Mouse (Mus musculus): Measurements from ENCODE around the gene Elovl6. TPM values are rescaled to one million over a fixed set of nuclear protein-coding genes. Genes with fewer than 3 reads are reported as not detected.

Elovl6 gene
- polyA plus RNA-seq, 1 experiment from 2014 or later = 28.3 TPM

DNA sequence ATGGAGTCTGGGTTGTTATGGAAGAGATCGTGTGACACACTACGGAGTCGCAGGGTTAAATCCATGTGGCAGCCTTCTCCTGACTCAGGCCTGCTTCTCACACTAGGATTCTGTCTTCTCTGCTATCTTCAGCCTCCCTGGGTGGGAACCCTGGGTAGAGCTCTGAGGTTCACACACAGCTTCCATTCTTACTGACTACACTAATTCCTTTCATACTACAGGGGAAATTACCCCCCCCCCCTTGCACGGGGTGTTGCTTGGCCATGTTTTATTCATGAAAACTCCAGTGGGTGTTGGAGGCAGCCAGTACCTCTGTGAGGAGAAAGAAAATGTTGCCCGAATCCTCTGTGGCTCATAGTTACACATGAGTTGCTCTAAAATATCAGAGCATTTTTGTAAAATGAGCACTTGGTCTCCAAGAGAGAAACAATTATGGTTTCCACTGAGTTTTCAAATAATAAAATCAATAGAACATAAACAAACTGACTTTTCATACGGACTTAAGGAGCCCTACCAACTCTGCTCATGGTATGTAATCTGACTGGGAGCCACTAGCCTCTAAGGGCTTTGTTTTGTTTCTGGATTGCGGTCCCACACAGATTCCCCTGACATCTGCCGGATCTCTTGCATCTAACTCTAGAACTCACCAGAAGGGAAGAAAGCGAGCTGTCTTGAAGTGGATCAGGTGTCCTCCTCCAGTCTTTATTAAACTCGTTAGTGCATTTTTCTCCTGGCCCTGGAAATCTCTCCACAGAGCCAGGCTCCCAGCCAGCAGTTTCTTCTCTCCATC is 108.3 kb downstream of the Elovl6 start:
- H3K36me3 ChIP-seq (ENCODE audit: control insufficient read depth, insufficient read depth, low read length) = no peaks in the 10 kb centered on the region
- H3K9ac ChIP-seq (ENCODE audit: low read depth, low read length) = no peak overlapping the region
- WGBS = 79% methylated on average over 10 of the region's 10 CpGs
- DNase-seq (ENCODE audit: low spot score) (no peak), ATAC-seq (replicated peaks; ENCODE audit: low FRiP score) (no peak)
- H3K9me3 ChIP-seq (ENCODE audit: control insufficient read depth, low read length) = no peaks in the 10 kb centered on the region
- H3K4me1 ChIP-seq (replicated peaks; ENCODE audit: control insufficient read depth, insufficient read depth, low read length) = no peaks in the 10 kb centered on the region
- H3K4me3 ChIP-seq (ENCODE audit: low read depth, low read length) = no peak overlapping the region
- no peak overlapping the region for H3K27ac ChIP-seq (ENCODE audit: low read depth, low read length)
- no peaks in the 10 kb centered on the region for H3K27me3 ChIP-seq (replicated peaks; ENCODE audit: control insufficient read depth, insufficient read depth, low read length)
- H3K4me2 ChIP-seq = no peak overlapping the region

- DNase-seq (ENCODE audit: low spot score) (no peak), ATAC-seq (replicated peaks; ENCODE audit: low FRiP score) (no peak)
- H3K9ac ChIP-seq (ENCODE audit: low read depth, low read length) = no peak overlapping the region
- H3K4me1 ChIP-seq (replicated peaks; ENCODE audit: control insufficient read depth, insufficient read depth, low read length) = no peaks in the 10 kb centered on the region
- no peaks in the 10 kb centered on the region for H3K36me3 ChIP-seq (ENCODE audit: control insufficient read depth, insufficient read depth, low read length)
- H3K27me3 ChIP-seq (replicated peaks; ENCODE audit: control insufficient read depth, insufficient read depth, low read length) = no peaks in the 10 kb centered on the region
- no peak overlapping the region for H3K4me3 ChIP-seq (ENCODE audit: low read depth, low read length)
- H3K9me3 ChIP-seq (ENCODE audit: control insufficient read depth, low read length) = no peaks in the 10 kb centered on the region
- 87% methylated on average over 7 of the region's 7 CpGs for WGBS
- no peak overlapping the region for H3K27ac ChIP-seq (ENCODE audit: low read depth, low read length)
- no peak overlapping the region for H3K4me2 ChIP-seq
Measured at GRCm38 (mm10) chr3:129641621-129642020, 109.5 kb downstream of the Elovl6 start.

GRCm38 (mm10) chr3:129645409-129645808 is 113.3 kb downstream of the Elovl6 start:
- Histone ChIP-seq H3K9ac (ENCODE audit: low read depth, low read length) (no peak overlapping the region), H3K9me3 (ENCODE audit: control insufficient read depth, low read length) (no peaks in the 10 kb centered on the region), H3K4me2 (no peak overlapping the region), H3K36me3 (ENCODE audit: control insufficient read depth, insufficient read depth, low read length) (no peaks in the 10 kb centered on the region), H3K27ac (ENCODE audit: low read depth, low read length) (no peak overlapping the region), H3K4me3 (ENCODE audit: low read depth, low read length) (no peak overlapping the region), H3K27me3 (replicated peaks; ENCODE audit: control insufficient read depth, insufficient read depth, low read length) (no peaks in the 10 kb centered on the region), H3K4me1 (replicated peaks; ENCODE audit: control insufficient read depth, insufficient read depth, low read length) (no peaks in the 10 kb centered on the region)
- WGBS = 63% methylated on average over 3 of the region's 3 CpGs
- ATAC-seq (replicated peaks; ENCODE audit: low FRiP score) = no peak
- DNase-seq (ENCODE audit: low spot score) = no peak

DNA sequence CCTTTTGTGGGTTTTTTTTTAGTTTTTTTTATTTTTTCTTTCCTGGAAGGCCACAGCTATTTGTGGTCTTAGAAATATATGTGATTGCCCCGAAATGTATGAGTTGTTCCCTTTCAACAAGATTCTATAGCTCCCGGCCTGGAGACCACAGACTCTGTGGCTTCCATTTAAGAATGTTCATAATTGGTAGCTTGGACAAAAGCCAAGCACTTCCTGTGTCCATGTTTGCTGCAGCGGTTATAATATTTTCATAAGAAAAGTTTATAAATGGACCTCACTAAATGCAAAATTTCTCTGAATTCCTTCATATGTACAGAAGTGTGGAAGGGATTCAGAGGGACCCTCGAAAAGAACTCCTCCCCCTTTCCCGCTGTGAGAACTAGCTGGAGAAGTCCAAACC is 114.6 kb downstream of the Elovl6 start:
- Histone ChIP-seq H3K4me1 (replicated peaks; ENCODE audit: control insufficient read depth, insufficient read depth, low read length) (no peaks in the 10 kb centered on the region), H3K27ac (ENCODE audit: low read depth, low read length) (no peak overlapping the region), H3K36me3 (ENCODE audit: control insufficient read depth, insufficient read depth, low read length) (no peaks in the 10 kb centered on the region), H3K9me3 (ENCODE audit: control insufficient read depth, low read length) (no peaks in the 10 kb centered on the region), H3K27me3 (replicated peaks; ENCODE audit: control insufficient read depth, insufficient read depth, low read length) (no peaks in the 10 kb centered on the region), H3K4me2 (no peak overlapping the region), H3K4me3 (ENCODE audit: low read depth, low read length) (no peak overlapping the region), H3K9ac (ENCODE audit: low read depth, low read length) (no peak overlapping the region)
- DNase-seq (ENCODE audit: low spot score) = no peak
- no peak for ATAC-seq (replicated peaks; ENCODE audit: low FRiP score)
- WGBS = 85% methylated on average over 5 of the region's 5 CpGs

DNA sequence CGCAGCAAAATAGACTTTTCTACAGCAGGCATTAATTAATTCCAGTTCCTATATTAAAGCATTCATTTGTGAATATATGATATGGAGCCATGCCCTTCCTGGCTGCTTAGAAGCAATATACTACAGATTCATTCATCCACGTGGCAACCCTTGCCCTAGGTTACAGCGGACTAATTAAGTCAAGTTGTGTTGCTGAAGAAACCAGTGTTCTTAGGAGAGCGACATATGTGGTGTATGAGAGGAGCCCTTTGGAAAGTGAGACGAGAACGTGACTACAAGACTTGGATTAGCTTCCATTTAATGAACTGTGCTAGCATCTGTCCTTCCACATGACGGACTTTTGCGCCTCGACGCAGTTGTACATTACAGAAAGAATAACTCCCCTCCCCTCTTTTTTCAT is 115.2 kb downstream of the Elovl6 start:
- no peak for DNase-seq (ENCODE audit: low spot score)
- ATAC-seq (replicated peaks; ENCODE audit: low FRiP score) = no peak
- Histone ChIP-seq H3K9ac (ENCODE audit: low read depth, low read length) (no peak overlapping the region), H3K36me3 (ENCODE audit: control insufficient read depth, insufficient read depth, low read length) (no peaks in the 10 kb centered on the region), H3K4me1 (replicated peaks; ENCODE audit: control insufficient read depth, insufficient read depth, low read length) (no peaks in the 10 kb centered on the region), H3K27me3 (replicated peaks; ENCODE audit: control insufficient read depth, insufficient read depth, low read length) (no peaks in the 10 kb centered on the region), H3K4me3 (ENCODE audit: low read depth, low read length) (no peak overlapping the region), H3K4me2 (no peak overlapping the region), H3K27ac (ENCODE audit: low read depth, low read length) (no peak overlapping the region), H3K9me3 (ENCODE audit: control insufficient read depth, low read length) (no peaks in the 10 kb centered on the region)
- WGBS = 92% methylated on average over 10 of the region's 10 CpGs

DNA sequence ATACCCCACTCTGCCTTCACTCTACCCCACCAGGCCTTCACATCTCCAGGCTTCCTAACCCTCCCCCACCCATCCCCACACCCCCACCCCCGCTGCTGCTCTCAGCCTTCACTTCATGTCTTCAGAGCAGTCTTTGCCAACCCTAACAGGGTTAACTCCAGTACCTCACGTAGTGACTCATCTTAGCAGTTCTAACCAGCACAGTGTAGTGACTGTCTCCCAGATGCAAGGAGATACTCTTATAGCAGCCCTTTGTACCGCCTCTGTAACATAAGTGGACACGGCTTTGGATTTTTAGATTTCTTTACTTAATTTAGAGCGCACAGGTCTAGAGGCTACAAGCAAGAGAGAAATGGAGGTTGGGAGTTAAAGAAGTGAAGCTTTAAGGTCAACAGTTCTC is 116.4 kb downstream of the Elovl6 start:
- Histone ChIP-seq H3K4me2 (no peak overlapping the region), H3K27me3 (replicated peaks; ENCODE audit: control insufficient read depth, insufficient read depth, low read length) (no peaks in the 10 kb centered on the region), H3K4me1 (replicated peaks; ENCODE audit: control insufficient read depth, insufficient read depth, low read length) (no peaks in the 10 kb centered on the region), H3K9ac (ENCODE audit: low read depth, low read length) (no peak overlapping the region), H3K9me3 (ENCODE audit: control insufficient read depth, low read length) (no peaks in the 10 kb centered on the region), H3K4me3 (ENCODE audit: low read depth, low read length) (no peak overlapping the region), H3K36me3 (ENCODE audit: control insufficient read depth, insufficient read depth, low read length) (no peaks in the 10 kb centered on the region), H3K27ac (ENCODE audit: low read depth, low read length) (no peak overlapping the region)
- DNase-seq (ENCODE audit: low spot score) (no peak), ATAC-seq (replicated peaks; ENCODE audit: low FRiP score) (no peak)
- WGBS = 76% methylated on average over 5 of the region's 5 CpGs

DNA sequence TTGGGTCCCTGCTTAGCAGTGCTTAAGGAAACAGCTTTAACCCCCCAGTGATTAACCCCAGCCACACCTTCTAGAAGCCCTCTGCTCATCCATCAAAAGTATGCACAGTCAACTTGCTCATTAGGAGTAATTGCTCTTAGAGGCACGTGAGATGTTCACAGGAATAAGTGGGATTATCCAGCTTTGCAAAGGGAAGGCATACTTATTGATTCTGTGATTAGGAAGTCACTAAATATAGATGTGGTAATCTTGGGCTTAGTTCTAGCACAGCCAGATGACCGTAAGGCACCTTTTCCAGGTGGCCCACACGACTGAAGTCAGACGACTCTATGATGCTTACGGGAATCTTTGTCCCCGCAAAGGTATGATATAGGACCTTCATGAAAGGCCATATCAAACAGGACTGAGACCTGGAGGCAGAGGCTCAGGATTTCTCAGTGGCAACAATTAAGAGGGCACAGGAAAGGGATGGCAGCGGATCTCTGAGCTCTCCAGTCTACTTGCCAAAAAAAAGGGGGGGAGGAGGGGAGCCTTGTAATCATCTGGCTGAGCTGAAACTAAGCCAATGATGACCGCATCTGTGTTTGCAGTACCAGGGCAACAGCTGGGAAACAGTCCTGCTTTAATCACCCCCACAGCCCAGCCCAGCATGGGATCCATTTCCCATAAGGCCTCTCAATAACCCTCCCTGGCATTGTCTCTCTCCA is 117.6 kb downstream of the Elovl6 start:
- Histone ChIP-seq H3K36me3 (ENCODE audit: control insufficient read depth, insufficient read depth, low read length) (no peaks in the 10 kb centered on the region), H3K4me2 (no peak overlapping the region), H3K27me3 (replicated peaks; ENCODE audit: control insufficient read depth, insufficient read depth, low read length) (no peaks in the 10 kb centered on the region), H3K4me1 (replicated peaks; ENCODE audit: control insufficient read depth, insufficient read depth, low read length) (no peaks in the 10 kb centered on the region), H3K4me3 (ENCODE audit: low read depth, low read length) (no peak overlapping the region), H3K27ac (ENCODE audit: low read depth, low read length) (no peak overlapping the region), H3K9ac (ENCODE audit: low read depth, low read length) (no peak overlapping the region), H3K9me3 (ENCODE audit: control insufficient read depth, low read length) (no peaks in the 10 kb centered on the region; the same call in 1 of the 2 replicates)
- DNase-seq (ENCODE audit: low spot score) = no peak
- no peak for ATAC-seq (replicated peaks; ENCODE audit: low FRiP score)
- WGBS = 78% methylated on average over 8 of the region's 8 CpGs

DNA sequence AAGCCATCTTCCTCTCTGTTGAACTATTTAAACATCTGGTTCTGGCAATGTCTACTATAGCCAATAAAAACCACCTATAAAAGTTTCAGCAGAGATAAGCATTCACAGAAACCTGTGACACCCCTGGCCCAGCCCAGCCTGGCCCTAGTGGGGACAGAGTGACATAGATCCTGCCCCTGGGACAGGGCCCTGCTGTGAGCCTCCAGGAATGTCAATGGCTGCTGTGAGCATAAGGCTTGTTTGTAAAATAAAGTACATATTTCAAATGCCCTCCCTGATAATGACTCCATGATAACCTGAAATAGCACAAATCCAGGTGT is 118.1 kb downstream of the Elovl6 start:
- DNase-seq (ENCODE audit: low spot score) = no peak
- H3K4me2 ChIP-seq = no peak overlapping the region
- no peak overlapping the region for H3K9ac ChIP-seq (ENCODE audit: low read depth, low read length)
- no peak for ATAC-seq (replicated peaks; ENCODE audit: low FRiP score)
- H3K4me1 ChIP-seq (replicated peaks; ENCODE audit: control insufficient read depth, insufficient read depth, low read length) = no peaks in the 10 kb centered on the region
- H3K27me3 ChIP-seq (replicated peaks; ENCODE audit: control insufficient read depth, insufficient read depth, low read length) = no peaks in the 10 kb centered on the region
- H3K27ac ChIP-seq (ENCODE audit: low read depth, low read length) = no peak overlapping the region
- H3K9me3 ChIP-seq (ENCODE audit: control insufficient read depth, low read length) = no peaks in the 10 kb centered on the region; the same call in 1 of the 2 replicates
- no peak overlapping the region for H3K4me3 ChIP-seq (ENCODE audit: low read depth, low read length)
- H3K36me3 ChIP-seq (ENCODE audit: control insufficient read depth, insufficient read depth, low read length) = no peaks in the 10 kb centered on the region

GRCm38 (mm10) chr3:129650931-129651330 is 118.8 kb downstream of the Elovl6 start:
- 45% methylated on average over 1 of the region's 1 CpGs for WGBS
- H3K9me3 ChIP-seq (ENCODE audit: control insufficient read depth, low read length) = no peaks in the 10 kb centered on the region; the same call in 1 of the 2 replicates
- H3K4me3 ChIP-seq (ENCODE audit: low read depth, low read length) = no peak overlapping the region
- ATAC-seq (replicated peaks; ENCODE audit: low FRiP score) (no peak), DNase-seq (ENCODE audit: low spot score) (no peak)
- H3K36me3 ChIP-seq (ENCODE audit: control insufficient read depth, insufficient read depth, low read length) = no peaks in the 10 kb centered on the region
- H3K4me1 ChIP-seq (replicated peaks; ENCODE audit: control insufficient read depth, insufficient read depth, low read length) = no peaks in the 10 kb centered on the region
- no peak overlapping the region for H3K9ac ChIP-seq (ENCODE audit: low read depth, low read length)
- H3K27ac ChIP-seq (ENCODE audit: low read depth, low read length) = no peak overlapping the region
- H3K27me3 ChIP-seq (replicated peaks; ENCODE audit: control insufficient read depth, insufficient read depth, low read length) = no peaks in the 10 kb centered on the region
- no peak overlapping the region for H3K4me2 ChIP-seq
